Mouse (Mus musculus) frontal cortex, adult (tissue): ENCODE measurements at regions not wholly inside any gene's neighbourhood (a gene's known extent, or its start where the extent isn't known, plus 50 kb on each side); places are given as distances from the start of the nearest gene placed in this dataset.
"Not testable (repeated sequence)": the region's sequence is repeated elsewhere in the genome, so short reads cannot be mapped to it uniquely, and the experiment has no call there.

Source experiments
- ATAC-seq: cut with Nextera tagmentation; 2 replicates; pipeline ENCODE4 v1.9.2; 2017; ENCODE audit warnings: mild to moderate bottlenecking, moderate library complexity, mixed read lengths; ENCODE audit not compliant: low TSS enrichment

GRCm38 (mm10) chr12:43574887-43575605, 635.1 kb downstream of the Dnajb9 start:
- ATAC-seq, result no peak

- ATAC-seq, result peak; percentile 81
Observed at GRCm38 (mm10) chr12:43573186-43573585, 636.9 kb downstream of the Dnajb9 start.

- ATAC-seq, result no peak
Observed at GRCm38 (mm10) chr12:43527614-43528013, 682.5 kb downstream of the Dnajb9 start.

- not testable (repeated sequence) for ATAC-seq
Observed at GRCm38 (mm10) chr12:43507458-43507857, 702.7 kb downstream of the Dnajb9 start.

- ATAC-seq, result no peak
Observed at GRCm38 (mm10) chr12:43489896-43490295, 720.2 kb downstream of the Dnajb9 start.

- ATAC-seq, result no peak
Observed at GRCm38 (mm10) chr12:43482683-43483082, 727.4 kb downstream of the Dnajb9 start.

- peak; percentile 95 for ATAC-seq
Observed at GRCm38 (mm10) chr12:43462543-43462942, 747.6 kb downstream of the Dnajb9 start.
